Mouse (Mus musculus): ENCODE results near the gene Phldb2.

DNA sequence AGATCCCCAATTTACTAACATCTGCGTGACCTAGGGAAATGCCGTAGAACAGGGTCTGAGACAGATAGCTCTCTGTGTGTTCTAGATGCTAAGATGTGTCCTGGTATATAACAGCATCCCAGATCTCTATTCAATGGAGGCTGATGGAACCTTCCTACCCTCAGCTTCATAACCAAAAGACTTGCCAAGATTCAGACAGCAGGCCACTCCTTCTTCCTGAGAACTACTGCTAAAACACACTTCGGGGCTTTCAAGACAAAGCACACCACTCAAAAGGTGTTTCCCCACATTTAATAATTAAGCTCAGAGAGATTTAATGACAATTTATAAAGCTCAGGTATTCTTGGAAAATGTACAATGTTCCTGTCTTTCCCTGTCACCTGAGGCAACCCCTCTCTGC, 111.6 kb downstream of the Phldb2 start:
- TF ChIP-seq CTCF (IDR thresholded peaks at IDR 0.05; ENCODE audit: low read depth, low read length) (no peak), TAL1 (conservative IDR thresholded peaks at IDR 0.05; ENCODE audit: low read depth, low read length) (no peak), GATA1 (IDR thresholded peaks at IDR 0.05; ENCODE audit: borderline replicate concordance, low read length) (no peak), GATA2 (IDR thresholded peaks at IDR 0.05; ENCODE audit: borderline replicate concordance, low read depth, low read length) (no peak)
